Mouse (Mus musculus) lung, adult 2 months (tissue): ENCODE results near the gene Mcm8.

Experiments
- CTCF ChIP-seq: fragments of 200-500 bp; IDR thresholded peaks from 2 replicates; pipeline ENCODE4 v1.5.1; 2011; ENCODE audit warnings: mild to moderate bottlenecking, low read length, control low read depth; ENCODE audit not compliant: insufficient read depth
- POLR2A ChIP-seq: fragments of 200-500 bp; IDR thresholded peaks from 2 replicates; pipeline ENCODE4 v1.6.1; 2011; ENCODE audit warnings: low read depth, mild to moderate bottlenecking, control low read depth, low read length, borderline replicate concordance; ENCODE audit errors: extremely low read depth

- TF ChIP-seq CTCF (no peak), POLR2A (no peak)
These were observed 13.0 kb upstream of the Mcm8 start for GRCm38 (mm10) chr2:132802976-132803375.
